Mouse (Mus musculus) heart, adult 2 months (tissue): Measurements from ENCODE around the gene Slc25a14.

Source experiments
- CTCF ChIP-seq: fragments of 200-600 bp; IDR thresholded peaks from 2 replicates; pipeline ENCODE4 v1.8.1; 2022; ENCODE audit warnings: antibody characterized with exemption, mild to moderate bottlenecking, moderate library complexity
- EP300 ChIP-seq: fragments of 200-500 bp; IDR thresholded peaks from 2 replicates; pipeline ENCODE4 v1.6.1; 2011; ENCODE audit warnings: low read depth, low read length, control low read depth; ENCODE audit not compliant: insufficient read depth
- POLR2A ChIP-seq: fragments of 200-500 bp; IDR thresholded peaks from 2 replicates; pipeline ENCODE4 v1.6.1; 2011; ENCODE audit warnings: mild to moderate bottlenecking, low read depth, low read length, control low read depth; ENCODE audit not compliant: insufficient read depth

- no peak for TF ChIP-seq POLR2A
- no peak for TF ChIP-seq CTCF
- no peak for TF ChIP-seq EP300
Measured at GRCm38 (mm10) chrX:48593721-48594098, 29.5 kb upstream of the Slc25a14 start.
